Mouse (Mus musculus): ENCODE measurements around the gene Atg13. TPM values are rescaled to one million over a fixed set of nuclear protein-coding genes. Genes with fewer than 3 reads are reported as not detected.

Gene Atg13
- polyA plus RNA-seq, 1 experiment from 2014 or later: 28.1 TPM

- H3K36me3 ChIP-seq: no peaks in the 10 kb centered on the region
- H3K27me3 ChIP-seq: no peaks in the 10 kb centered on the region
- no peak for ATAC-seq (ENCODE audit: insufficient number of reproducible peaks, insufficient read depth, low FRiP score, low TSS enrichment, low read depth)
- no peak overlapping the region for H3K9ac ChIP-seq (replicated peaks)
- H3K4me2 ChIP-seq: no peak overlapping the region
- no peaks in the 10 kb centered on the region for H3K9me3 ChIP-seq
- no peak overlapping the region for H3K27ac ChIP-seq
- no peaks in the 10 kb centered on the region for H3K4me1 ChIP-seq (replicated peaks)
- no peak overlapping the region for H3K4me3 ChIP-seq (replicated peaks)
- WGBS: 85% methylated on average over 5 of the region's 5 CpGs
These were observed 78.5 kb downstream of the Atg13 start for GRCm38 (mm10) chr2:91631826-91632225.

GRCm38 (mm10) chr2:91630384-91630783 lies 80.0 kb downstream of the Atg13 start:
- 88% methylated on average over 12 of the region's 12 CpGs for WGBS

GRCm38 (mm10) chr2:91629682-91630081 lies 80.7 kb downstream of the Atg13 start:
- no peak overlapping the region for H3K27ac ChIP-seq
- H3K36me3 ChIP-seq: no peaks in the 10 kb centered on the region
- H3K27me3 ChIP-seq: no peaks in the 10 kb centered on the region
- ATAC-seq (ENCODE audit: insufficient number of reproducible peaks, insufficient read depth, low FRiP score, low TSS enrichment, low read depth): no peak
- no peaks in the 10 kb centered on the region for H3K9me3 ChIP-seq
- 86% methylated on average over 18 of the region's 18 CpGs for WGBS
- H3K9ac ChIP-seq (replicated peaks): no peak overlapping the region
- no peaks in the 10 kb centered on the region for H3K4me1 ChIP-seq (replicated peaks)
- H3K4me2 ChIP-seq: no peak overlapping the region
- no peak overlapping the region for H3K4me3 ChIP-seq (replicated peaks)

More at GRCm38 (mm10) chr2:91630384-91630783, 80.0 kb downstream of the Atg13 start:
- Histone ChIP-seq H3K4me1 (replicated peaks) (no peaks in the 10 kb centered on the region), H3K4me2 (no peak overlapping the region), H3K9ac (replicated peaks) (no peak overlapping the region), H3K9me3 (no peaks in the 10 kb centered on the region), H3K4me3 (replicated peaks) (no peak overlapping the region), H3K27me3 (no peaks in the 10 kb centered on the region), H3K27ac (no peak overlapping the region), H3K36me3 (no peaks in the 10 kb centered on the region)
- no peak for ATAC-seq (ENCODE audit: insufficient number of reproducible peaks, insufficient read depth, low FRiP score, low TSS enrichment, low read depth)

GRCm38 (mm10) chr2:91628171-91628570 lies 82.2 kb downstream of the Atg13 start:
- H3K4me3 ChIP-seq (replicated peaks): no peak overlapping the region
- peaks cover 4% of the 10 kb centered on the region; the same call in 1 of the 2 replicates for H3K36me3 ChIP-seq
- no peaks in the 10 kb centered on the region for H3K9me3 ChIP-seq
- no peak for ATAC-seq (ENCODE audit: insufficient number of reproducible peaks, insufficient read depth, low FRiP score, low TSS enrichment, low read depth)
- H3K9ac ChIP-seq (replicated peaks): no peak overlapping the region
- no peak overlapping the region for H3K4me2 ChIP-seq
- no peak overlapping the region for H3K27ac ChIP-seq
- no peaks in the 10 kb centered on the region for H3K4me1 ChIP-seq (replicated peaks)
- no peaks in the 10 kb centered on the region for H3K27me3 ChIP-seq
- 84% methylated on average over 8 of the region's 8 CpGs for WGBS

- H3K36me3 ChIP-seq: peaks cover 11% of the 10 kb centered on the region
- no peak overlapping the region for H3K4me3 ChIP-seq (replicated peaks)
- H3K27ac ChIP-seq: no peak overlapping the region
- H3K9ac ChIP-seq (replicated peaks): no peak overlapping the region
- 71% methylated on average over 5 of the region's 5 CpGs for WGBS
- no peaks in the 10 kb centered on the region for H3K9me3 ChIP-seq
- no peaks in the 10 kb centered on the region for H3K27me3 ChIP-seq
- no peaks in the 10 kb centered on the region for H3K4me1 ChIP-seq (replicated peaks)
- ATAC-seq (ENCODE audit: insufficient number of reproducible peaks, insufficient read depth, low FRiP score, low TSS enrichment, low read depth): no peak
- no peak overlapping the region for H3K4me2 ChIP-seq
These were observed 82.9 kb downstream of the Atg13 start for GRCm38 (mm10) chr2:91627486-91627885.

Other genes with a start within 250 kb of the Atg13 start
- gene Ckap5, start 183.8 kb downstream of the Atg13 start, polyA plus RNA-seq (2016; fragmentation: Nextera tagmentation; extraction: Ambion mirVana): 124 and 131 TPM in 2 replicates
- 0.40 and 0.42 TPM in 2 replicates for gene F2, start 74.2 kb downstream of the Atg13 start, polyA plus RNA-seq (2016; fragmentation: Nextera tagmentation; extraction: Ambion mirVana)
- 12.6 and 12.8 TPM in 2 replicates for gene Zfp408, start 60.8 kb downstream of the Atg13 start, polyA plus RNA-seq (2016; fragmentation: Nextera tagmentation; extraction: Ambion mirVana)
- 76.3 and 76.9 TPM in 2 replicates for gene Arhgap1, start 60.7 kb downstream of the Atg13 start, polyA plus RNA-seq (2016; fragmentation: Nextera tagmentation; extraction: Ambion mirVana)
- gene Harbi1, start 276 bp upstream of the Atg13 start, polyA plus RNA-seq (2016; fragmentation: Nextera tagmentation; extraction: Ambion mirVana): 24.0 and 25.2 TPM in 2 replicates
- gene Ambra1, start 19.6 kb upstream of the Atg13 start, polyA plus RNA-seq (2016; fragmentation: Nextera tagmentation; extraction: Ambion mirVana): 22.3 and 24.1 TPM in 2 replicates
- 0.33 and 0.65 TPM in 2 replicates for gene Chrm4, start 216.7 kb upstream of the Atg13 start, polyA plus RNA-seq (2016; fragmentation: Nextera tagmentation; extraction: Ambion mirVana)
- 2,281 and 2,291 TPM in 2 replicates for gene Mdk, start 221.7 kb upstream of the Atg13 start, polyA plus RNA-seq (2016; fragmentation: Nextera tagmentation; extraction: Ambion mirVana)
- gene Gm9821, start 235.1 kb upstream of the Atg13 start, polyA plus RNA-seq (2016; fragmentation: Nextera tagmentation; extraction: Ambion mirVana): 0.28 and 0.59 TPM in 2 replicates